Mouse (Mus musculus): ENCODE measurements around the gene Csmd2. TPM values are rescaled to one million over a fixed set of nuclear protein-coding genes. Genes with fewer than 3 reads are reported as not detected.

The Csmd2 gene
- total RNA-seq, 1 experiment: 0.80 TPM

- H3K36me3 ChIP-seq (ENCODE audit: control insufficient read depth, insufficient read depth, low read length, poor library complexity, severe bottlenecking): no peaks in the 10 kb centered on the region
- in situ Hi-C loops (cut with MboI; ENCODE audit: low sequenced_read_pairs in 2 of 2, unreplicated experiment in 2 of 2): no loop called here
- no peak overlapping the region for H3K9ac ChIP-seq (ENCODE audit: insufficient read depth, low read depth, low read length, poor library complexity, severe bottlenecking)
- H3K9me3 ChIP-seq (ENCODE audit: control insufficient read depth, insufficient read depth, low read depth, low read length): no peaks in the 10 kb centered on the region
- H3K4me1 ChIP-seq (ENCODE audit: control insufficient read depth in 2 of 2, insufficient read depth in 2 of 2, low read length in 2 of 2, poor library complexity in 1 of 2): no peaks in the 10 kb centered on the region
- H3K4me3 ChIP-seq (ENCODE audit: insufficient read depth in 1 of 2, low read depth in 1 of 2, low read length in 2 of 2, poor library complexity in 1 of 2, severe bottlenecking in 1 of 2): no peak overlapping the region
- H3K27ac ChIP-seq (ENCODE audit: insufficient read depth, low read depth, low read length, poor library complexity, severe bottlenecking): no peak overlapping the region
- no peak for DNase-seq (ENCODE audit: low read depth, low spot score)
- TF ChIP-seq CHD2 (IDR thresholded peaks at IDR 0.05; ENCODE audit: low read depth, low read length): no peak
- TF ChIP-seq HCFC1 (IDR thresholded peaks at IDR 0.05; ENCODE audit: borderline replicate concordance, insufficient read depth, low read length): no peak
- no peak for TF ChIP-seq ZC3H11A (IDR thresholded peaks at IDR 0.05; ENCODE audit: borderline replicate concordance, low read depth, low read length)
- no peak for TF ChIP-seq MAFK (IDR thresholded peaks at IDR 0.05; ENCODE audit: insufficient read depth, low read depth, low read length)
- no peak for TF ChIP-seq ZNF384 (IDR thresholded peaks at IDR 0.05; ENCODE audit: low read depth, low read length)
Observed at GRCm38 (mm10) chr4:128342208-128342607, 354.6 kb downstream of the Csmd2 start.

DNA sequence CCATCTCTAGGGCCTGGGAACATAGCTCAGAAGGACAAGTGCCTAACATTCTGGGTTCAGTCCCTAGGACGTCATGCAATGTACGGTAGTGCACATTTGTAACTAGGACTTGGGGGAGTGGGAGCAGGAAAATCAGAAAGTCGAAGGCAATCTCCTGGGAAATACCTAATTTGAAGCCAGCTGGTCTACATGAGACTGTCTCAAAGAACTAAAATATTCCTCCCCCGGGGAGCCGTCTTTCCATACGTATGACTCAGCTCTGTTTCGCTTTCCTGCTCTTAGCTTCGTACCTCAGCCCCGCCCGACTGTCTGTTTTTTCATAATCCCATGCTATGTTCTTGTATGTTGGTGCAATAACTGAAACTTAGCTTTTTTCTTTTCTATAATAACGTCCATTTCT lies 371.1 kb downstream of the Csmd2 start:
- Histone ChIP-seq H3K9ac (ENCODE audit: insufficient read depth, low read depth, low read length, poor library complexity, severe bottlenecking) (no peak overlapping the region), H3K4me1 (ENCODE audit: control insufficient read depth in 2 of 2, insufficient read depth in 2 of 2, low read length in 2 of 2, poor library complexity in 1 of 2) (peaks cover 0 to 3% of the 10 kb centered on the region in 2 experiments; a peak in 1 of 4 replicates), H3K4me3 (ENCODE audit: insufficient read depth in 1 of 2, low read depth in 1 of 2, low read length in 2 of 2, poor library complexity in 1 of 2, severe bottlenecking in 1 of 2) (no peak overlapping the region), H3K36me3 (ENCODE audit: control insufficient read depth, insufficient read depth, low read length, poor library complexity, severe bottlenecking) (no peaks in the 10 kb centered on the region), H3K27ac (ENCODE audit: insufficient read depth, low read depth, low read length, poor library complexity, severe bottlenecking) (no peak overlapping the region), H3K9me3 (ENCODE audit: control insufficient read depth, insufficient read depth, low read depth, low read length) (no peaks in the 10 kb centered on the region)
- TF ChIP-seq ZNF384 (IDR thresholded peaks at IDR 0.05; ENCODE audit: low read depth, low read length) (no peak), HCFC1 (IDR thresholded peaks at IDR 0.05; ENCODE audit: borderline replicate concordance, insufficient read depth, low read length) (no peak), MAFK (IDR thresholded peaks at IDR 0.05; ENCODE audit: insufficient read depth, low read depth, low read length) (no peak), ZC3H11A (IDR thresholded peaks at IDR 0.05; ENCODE audit: borderline replicate concordance, low read depth, low read length) (no peak), CHD2 (IDR thresholded peaks at IDR 0.05; ENCODE audit: low read depth, low read length) (no peak)
- DNase-seq (ENCODE audit: low read depth, low spot score): no peak
- in situ Hi-C loops (cut with MboI; ENCODE audit: low sequenced_read_pairs in 2 of 2, unreplicated experiment in 2 of 2): no loop called here

- Histone ChIP-seq H3K9me3 (ENCODE audit: control insufficient read depth, insufficient read depth, low read depth, low read length) (no peaks in the 10 kb centered on the region), H3K36me3 (ENCODE audit: control insufficient read depth, insufficient read depth, low read length, poor library complexity, severe bottlenecking) (no peaks in the 10 kb centered on the region), H3K9ac (ENCODE audit: insufficient read depth, low read depth, low read length, poor library complexity, severe bottlenecking) (no peak overlapping the region), H3K4me1 (ENCODE audit: control insufficient read depth in 2 of 2, insufficient read depth in 2 of 2, low read length in 2 of 2, poor library complexity in 1 of 2) (peaks cover 0 to 2% of the 10 kb centered on the region in 2 experiments; a peak in 1 of 4 replicates), H3K27ac (ENCODE audit: insufficient read depth, low read depth, low read length, poor library complexity, severe bottlenecking) (no peak overlapping the region), H3K4me3 (ENCODE audit: insufficient read depth in 1 of 2, low read depth in 1 of 2, low read length in 2 of 2, poor library complexity in 1 of 2, severe bottlenecking in 1 of 2) (no peak overlapping the region)
- DNase-seq (ENCODE audit: low read depth, low spot score): no peak
- in situ Hi-C loops (cut with MboI; ENCODE audit: low sequenced_read_pairs in 2 of 2, unreplicated experiment in 2 of 2): no loop called here
- TF ChIP-seq ZC3H11A (IDR thresholded peaks at IDR 0.05; ENCODE audit: borderline replicate concordance, low read depth, low read length) (no peak), CHD2 (IDR thresholded peaks at IDR 0.05; ENCODE audit: low read depth, low read length) (no peak)
Observed at GRCm38 (mm10) chr4:128365851-128366250, 378.2 kb downstream of the Csmd2 start.

DNA sequence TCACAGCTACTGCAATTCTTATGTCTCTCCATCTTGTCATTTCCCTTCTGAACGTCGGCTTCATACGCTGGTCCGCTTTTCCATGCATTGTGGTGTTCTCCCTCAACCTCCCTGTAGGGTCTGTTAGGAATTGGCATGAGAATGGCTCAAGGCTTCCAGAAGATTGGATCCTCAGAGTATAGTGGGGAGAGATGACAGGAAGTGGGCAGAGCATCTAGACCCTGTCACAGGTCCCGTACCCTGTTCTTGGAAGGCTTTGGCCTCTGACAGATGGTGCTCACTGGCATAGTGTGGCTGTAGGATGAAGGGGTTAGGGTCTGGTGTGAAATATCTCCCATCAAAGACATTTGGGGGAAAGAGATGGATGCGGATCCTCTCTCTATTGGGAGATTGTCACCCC lies 380.4 kb downstream of the Csmd2 start:
- no peak for TF ChIP-seq HCFC1 (IDR thresholded peaks at IDR 0.05; ENCODE audit: borderline replicate concordance, insufficient read depth, low read length)
- no peak for TF ChIP-seq ZC3H11A (IDR thresholded peaks at IDR 0.05; ENCODE audit: borderline replicate concordance, low read depth, low read length)
- TF ChIP-seq CHD2 (IDR thresholded peaks at IDR 0.05; ENCODE audit: low read depth, low read length): no peak
- TF ChIP-seq ZNF384 (IDR thresholded peaks at IDR 0.05; ENCODE audit: low read depth, low read length): no peak
- TF ChIP-seq MAFK (IDR thresholded peaks at IDR 0.05; ENCODE audit: insufficient read depth, low read depth, low read length): no peak
- Histone ChIP-seq H3K4me3 (ENCODE audit: insufficient read depth in 1 of 2, low read depth in 1 of 2, low read length in 2 of 2, poor library complexity in 1 of 2, severe bottlenecking in 1 of 2) (no peak overlapping the region), H3K36me3 (ENCODE audit: control insufficient read depth, insufficient read depth, low read length, poor library complexity, severe bottlenecking) (no peaks in the 10 kb centered on the region), H3K9ac (ENCODE audit: insufficient read depth, low read depth, low read length, poor library complexity, severe bottlenecking) (no peak overlapping the region), H3K27ac (ENCODE audit: insufficient read depth, low read depth, low read length, poor library complexity, severe bottlenecking) (no peak overlapping the region), H3K4me1 (ENCODE audit: control insufficient read depth in 2 of 2, insufficient read depth in 2 of 2, low read length in 2 of 2, poor library complexity in 1 of 2) (no peaks in the 10 kb centered on the region), H3K9me3 (ENCODE audit: control insufficient read depth, insufficient read depth, low read depth, low read length) (no peaks in the 10 kb centered on the region)
- in situ Hi-C loops (cut with MboI; ENCODE audit: low sequenced_read_pairs in 2 of 2, unreplicated experiment in 2 of 2): no loop called here
- DNase-seq (ENCODE audit: low read depth, low spot score): no peak

- in situ Hi-C loops (cut with MboI; ENCODE audit: low sequenced_read_pairs in 2 of 2, unreplicated experiment in 2 of 2): no loop called here
- TF ChIP-seq CHD2 (IDR thresholded peaks at IDR 0.05; ENCODE audit: low read depth, low read length) (no peak), MAFK (IDR thresholded peaks at IDR 0.05; ENCODE audit: insufficient read depth, low read depth, low read length) (no peak), HCFC1 (IDR thresholded peaks at IDR 0.05; ENCODE audit: borderline replicate concordance, insufficient read depth, low read length) (no peak), ZNF384 (IDR thresholded peaks at IDR 0.05; ENCODE audit: low read depth, low read length) (no peak), ZC3H11A (IDR thresholded peaks at IDR 0.05; ENCODE audit: borderline replicate concordance, low read depth, low read length) (no peak)
Observed at GRCm38 (mm10) chr4:128371766-128372165, 384.1 kb downstream of the Csmd2 start.

More at GRCm38 (mm10) chr4:128371766-128372165, 384.1 kb downstream of the Csmd2 start:
- Histone ChIP-seq H3K36me3 (ENCODE audit: control insufficient read depth, insufficient read depth, low read length, poor library complexity, severe bottlenecking) (no peaks in the 10 kb centered on the region), H3K9ac (ENCODE audit: insufficient read depth, low read depth, low read length, poor library complexity, severe bottlenecking) (no peak overlapping the region), H3K4me3 (ENCODE audit: insufficient read depth in 1 of 2, low read depth in 1 of 2, low read length in 2 of 2, poor library complexity in 1 of 2, severe bottlenecking in 1 of 2) (no peak overlapping the region), H3K9me3 (ENCODE audit: control insufficient read depth, insufficient read depth, low read depth, low read length) (no peaks in the 10 kb centered on the region), H3K27ac (ENCODE audit: insufficient read depth, low read depth, low read length, poor library complexity, severe bottlenecking) (no peak overlapping the region), H3K4me1 (ENCODE audit: control insufficient read depth in 2 of 2, insufficient read depth in 2 of 2, low read length in 2 of 2, poor library complexity in 1 of 2) (no peaks in the 10 kb centered on the region)
- DNase-seq (ENCODE audit: low read depth, low spot score): no peak
